Mouse (Mus musculus) limb, embryonic 13.5 days (tissue): ENCODE measurements around the gene Fads3. TPM values are rescaled to one million over a fixed set of nuclear protein-coding genes. Genes with fewer than 3 reads are reported as not detected.

Experiments used
- ATAC-seq: fragments of 200-750 bp; cut with Nextera tagmentation; 2 replicates; pipeline ENCODE4 v1.8.0; 2017; ENCODE audit warnings: low read depth, moderate number of reproducible peaks, moderate TSS enrichment; ENCODE audit not compliant: low FRiP score
- H3K27ac ChIP-seq: fragments of 300-500 bp; sonication (generic); 2 replicates; pipeline ENCODE4 v1.5.1; 2015; ENCODE audit warnings: inconsistent platforms, mild to moderate bottlenecking, moderate library complexity
- H3K27me3 ChIP-seq: fragments of 300-500 bp; sonication (generic); 2 replicates; pipeline ENCODE4 v1.6.1; 2015; ENCODE audit warnings: mild to moderate bottlenecking, inconsistent platforms
- H3K36me3 ChIP-seq: fragments of 300-500 bp; sonication (generic); 2 replicates; pipeline ENCODE4 v1.6.1; 2015; ENCODE audit warnings: inconsistent platforms, mild to moderate bottlenecking, moderate library complexity
- H3K4me1 ChIP-seq: fragments of 300-500 bp; sonication (generic); 2 replicates; pipeline ENCODE4 v1.6.1; 2015; ENCODE audit warnings: inconsistent platforms
- H3K4me2 ChIP-seq: fragments of 300-500 bp; sonication (generic); replicated peaks from 2 replicates; pipeline ENCODE4 v1.6.1; 2015; ENCODE audit warnings: inconsistent platforms, mild to moderate bottlenecking, moderate library complexity
- H3K4me3 ChIP-seq: fragments of 300-500 bp; sonication (generic); 2 replicates; pipeline ENCODE4 v1.5.1; 2015; ENCODE audit warnings: moderate library complexity, mild to moderate bottlenecking, inconsistent platforms
- H3K9ac ChIP-seq: fragments of 300-500 bp; sonication (generic); 2 replicates; pipeline ENCODE4 v1.6.1; 2015; ENCODE audit warnings: mild to moderate bottlenecking, inconsistent platforms
- H3K9me3 ChIP-seq: fragments of 300-500 bp; sonication (generic); 2 replicates; pipeline ENCODE4 v1.6.1; 2016; ENCODE audit warnings: inconsistent platforms
- WGBS: fragments of 180-500 bp; shearing (Covaris S2); methylation state at CpG from one replicate; pipeline ENCODE4 v1.1.7; 2015; 5-methylcytosine and 5-hydroxymethylcytosine counted together
- polyA plus RNA-seq: library from polyadenylated mRNA; unstranded; fragments of >200 nt; fragmentation: Nextera tagmentation; extraction: Ambion mirVana; gene quantifications from 2 replicates; pipeline ENCODE4 v1.2.1, GENCODE M21; 2015

Fads3 gene
- polyA plus RNA-seq, 1 experiment from 2014 or later: 10.0 TPM

DNA sequence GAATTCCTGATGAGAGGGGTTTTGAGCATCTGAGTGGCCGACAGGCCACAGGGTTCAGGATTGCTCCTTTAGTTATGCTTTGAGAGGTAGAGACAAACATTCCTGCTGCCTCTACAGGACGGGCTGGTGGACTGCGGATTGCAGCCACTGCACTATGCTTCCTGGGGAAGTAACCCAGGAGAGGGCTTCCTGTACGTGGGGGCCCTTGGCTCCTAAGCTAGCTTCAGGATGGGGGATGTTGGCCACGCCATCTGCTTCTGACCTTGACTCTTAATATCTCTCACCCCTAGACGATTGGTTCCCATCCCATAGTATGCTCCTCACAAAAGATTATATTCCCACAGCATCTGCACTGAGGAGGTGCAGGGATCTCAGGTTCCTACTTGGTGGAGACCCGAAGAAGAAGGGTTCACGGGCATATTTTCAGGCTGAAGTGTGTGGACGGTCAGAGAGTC is 18.0 kb upstream of the Fads3 start:
- Histone ChIP-seq H3K4me2 (no peak overlapping the region; the same call in 1 of the 2 replicates), H3K27ac (peak overlapping the region; percentile 61; the same call in 1 of the 2 replicates), H3K27me3 (no peaks in the 10 kb centered on the region), H3K4me3 (no peak overlapping the region), H3K9ac (0 out of 2 replicates have a peak overlapping the region, but pooled peaks have one; percentile 39), H3K9me3 (no peaks in the 10 kb centered on the region), H3K4me1 (peaks cover 56% of the 10 kb centered on the region), H3K36me3 (peaks cover 14% of the 10 kb centered on the region)
- WGBS: 71% methylated on average over 9 of the region's 9 CpGs
- ATAC-seq: no peak

DNA sequence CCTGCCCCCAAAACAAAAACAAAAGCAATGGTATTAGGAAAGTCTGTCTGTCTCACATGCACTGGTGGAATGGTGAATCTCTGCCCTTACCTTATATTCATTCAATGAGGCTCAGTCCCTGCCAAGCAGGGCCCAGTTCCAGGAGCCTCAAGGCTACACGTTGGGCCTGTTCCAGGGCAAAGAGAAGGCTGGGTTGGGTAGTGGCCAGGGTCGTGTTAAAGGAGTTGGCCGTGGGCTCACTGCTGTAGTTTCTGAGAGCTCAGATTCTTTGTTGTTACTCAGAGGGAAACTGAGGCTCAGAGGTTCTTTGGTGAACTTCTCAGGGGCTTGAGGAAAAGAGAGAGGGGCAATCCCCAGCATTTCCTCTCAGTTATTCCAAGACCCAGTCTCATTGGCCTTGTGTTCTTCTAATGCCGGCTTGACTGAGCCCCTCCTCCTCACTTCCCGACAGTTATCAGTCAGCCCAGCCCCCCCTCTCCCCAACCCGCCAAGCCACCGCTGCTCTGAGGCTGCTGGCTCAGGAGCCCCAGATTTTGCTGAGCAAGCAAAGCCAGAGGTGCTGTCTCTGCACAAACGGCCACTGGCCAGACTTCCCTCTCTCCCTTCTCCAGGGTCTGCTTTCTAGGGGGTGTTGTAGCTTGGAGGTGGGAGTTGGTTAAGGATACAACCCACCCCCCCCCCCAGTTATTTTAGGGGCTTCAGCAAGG is 16.0 kb upstream of the Fads3 start:
- Histone ChIP-seq H3K4me2 (peak overlapping the region; percentile 27), H3K4me3 (no peak overlapping the region), H3K27ac (peak overlapping the region; percentile 70), H3K9ac (no peak overlapping the region; the same call in 1 of the 2 replicates), H3K27me3 (no peaks in the 10 kb centered on the region), H3K4me1 (peaks cover 38% of the 10 kb centered on the region), H3K36me3 (peaks cover 33% of the 10 kb centered on the region), H3K9me3 (no peaks in the 10 kb centered on the region)
- peak; percentile 71 for ATAC-seq
- WGBS: 23% methylated on average over 8 of the region's 8 CpGs

DNA sequence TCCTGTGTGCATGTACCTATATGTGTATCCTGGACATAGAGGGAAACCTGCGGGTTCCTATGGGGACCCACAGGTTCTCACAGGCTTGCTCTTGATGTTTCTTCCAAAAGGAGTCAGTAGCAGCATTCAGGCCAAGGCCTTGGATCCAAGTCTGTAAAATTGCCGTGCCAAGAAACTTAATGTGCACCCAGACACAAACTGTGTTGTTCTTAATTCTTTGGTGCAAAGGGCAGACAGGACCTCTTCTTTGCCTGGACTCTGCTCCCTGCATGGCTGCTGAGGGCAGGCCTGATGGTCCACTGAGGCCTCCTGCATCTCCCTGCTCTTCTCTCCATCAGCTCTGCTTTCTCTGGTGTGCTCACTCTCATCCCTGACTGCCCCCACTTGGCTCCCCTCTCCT is 11.6 kb upstream of the Fads3 start:
- H3K4me2 ChIP-seq: no peak overlapping the region
- no peak overlapping the region; the same call in 1 of the 2 replicates for H3K9ac ChIP-seq
- peaks cover 60% of the 10 kb centered on the region for H3K36me3 ChIP-seq
- H3K27ac ChIP-seq: no peak overlapping the region
- WGBS: 92% methylated on average over 2 of the region's 2 CpGs
- H3K4me1 ChIP-seq: peaks cover 11% of the 10 kb centered on the region
- no peaks in the 10 kb centered on the region for H3K9me3 ChIP-seq
- no peak overlapping the region for H3K4me3 ChIP-seq
- no peak for ATAC-seq
- H3K27me3 ChIP-seq: no peaks in the 10 kb centered on the region

DNA sequence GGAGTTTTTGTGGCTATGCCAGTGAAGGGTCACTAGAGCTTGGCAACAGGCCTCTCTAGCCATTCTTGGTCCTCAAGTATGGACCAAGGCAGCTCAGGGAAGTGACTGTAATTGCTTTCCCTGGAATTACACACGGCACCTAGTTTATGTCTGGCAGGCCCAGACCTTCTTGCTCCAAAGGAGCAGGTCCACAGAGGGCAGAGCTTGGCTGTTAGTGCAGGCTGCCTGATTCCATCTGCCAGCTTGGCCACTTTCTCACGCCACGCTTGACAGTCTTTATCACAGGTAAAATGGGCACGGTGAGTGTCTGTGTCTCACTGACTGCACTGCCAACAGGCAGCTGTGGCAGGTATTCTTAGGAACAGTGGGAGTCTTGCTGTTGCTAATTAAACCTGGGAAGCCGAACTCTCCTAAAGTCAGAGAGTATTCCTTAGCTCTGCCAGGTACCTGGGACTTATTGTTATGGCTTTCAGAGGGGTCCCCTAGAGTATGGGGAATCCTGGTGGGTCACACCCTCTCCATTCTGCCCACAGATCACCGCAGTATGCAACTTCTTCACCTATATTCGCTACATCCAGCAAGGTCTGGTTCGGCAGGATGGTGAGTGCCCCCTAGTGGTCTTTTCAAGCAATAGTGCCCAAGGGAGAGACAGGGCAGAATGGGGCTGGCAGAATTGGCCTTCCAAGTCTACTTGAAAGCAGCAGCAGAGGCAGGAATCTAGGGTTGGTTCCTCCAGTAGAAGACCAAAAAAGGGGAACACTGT is 8.0 kb upstream of the Fads3 start:
- H3K9ac ChIP-seq: no peak overlapping the region
- peaks cover 3% of the 10 kb centered on the region; the same call in 1 of the 2 replicates for H3K4me1 ChIP-seq
- H3K27me3 ChIP-seq: no peaks in the 10 kb centered on the region
- H3K27ac ChIP-seq: no peak overlapping the region
- H3K4me2 ChIP-seq: no peak overlapping the region
- peaks cover 63% of the 10 kb centered on the region for H3K36me3 ChIP-seq
- no peak overlapping the region for H3K4me3 ChIP-seq
- no peaks in the 10 kb centered on the region for H3K9me3 ChIP-seq
- WGBS: 43% methylated on average over 8 of the region's 8 CpGs
- ATAC-seq: no peak

DNA sequence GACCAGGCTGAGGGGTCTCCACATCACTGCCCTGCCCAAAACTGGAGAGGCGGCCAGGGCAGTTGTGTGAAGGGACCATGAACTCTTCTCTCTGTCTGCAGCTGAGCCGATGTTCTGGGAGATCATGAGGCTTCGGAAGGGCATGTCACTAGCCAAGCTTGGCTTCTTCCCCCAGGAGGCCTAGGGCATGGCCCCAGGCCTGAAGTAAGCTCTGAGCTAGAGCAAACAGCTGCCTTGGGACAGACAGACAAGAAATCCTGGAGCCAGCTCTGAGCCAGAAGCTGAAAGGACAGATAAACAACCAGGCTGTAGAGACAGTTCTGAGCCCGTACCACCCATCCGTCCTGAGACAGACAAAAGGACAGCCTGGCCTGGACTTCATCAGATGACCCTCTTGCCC is 7.0 kb upstream of the Fads3 start:
- peaks cover 54% of the 10 kb centered on the region for H3K36me3 ChIP-seq
- no peak overlapping the region for H3K4me2 ChIP-seq
- H3K9ac ChIP-seq: no peak overlapping the region
- WGBS: 89% methylated on average over 5 of the region's 5 CpGs
- no peak for ATAC-seq
- H3K9me3 ChIP-seq: no peaks in the 10 kb centered on the region
- H3K27me3 ChIP-seq: no peaks in the 10 kb centered on the region
- no peak overlapping the region for H3K27ac ChIP-seq
- peaks cover 13% of the 10 kb centered on the region for H3K4me1 ChIP-seq
- no peak overlapping the region for H3K4me3 ChIP-seq

DNA sequence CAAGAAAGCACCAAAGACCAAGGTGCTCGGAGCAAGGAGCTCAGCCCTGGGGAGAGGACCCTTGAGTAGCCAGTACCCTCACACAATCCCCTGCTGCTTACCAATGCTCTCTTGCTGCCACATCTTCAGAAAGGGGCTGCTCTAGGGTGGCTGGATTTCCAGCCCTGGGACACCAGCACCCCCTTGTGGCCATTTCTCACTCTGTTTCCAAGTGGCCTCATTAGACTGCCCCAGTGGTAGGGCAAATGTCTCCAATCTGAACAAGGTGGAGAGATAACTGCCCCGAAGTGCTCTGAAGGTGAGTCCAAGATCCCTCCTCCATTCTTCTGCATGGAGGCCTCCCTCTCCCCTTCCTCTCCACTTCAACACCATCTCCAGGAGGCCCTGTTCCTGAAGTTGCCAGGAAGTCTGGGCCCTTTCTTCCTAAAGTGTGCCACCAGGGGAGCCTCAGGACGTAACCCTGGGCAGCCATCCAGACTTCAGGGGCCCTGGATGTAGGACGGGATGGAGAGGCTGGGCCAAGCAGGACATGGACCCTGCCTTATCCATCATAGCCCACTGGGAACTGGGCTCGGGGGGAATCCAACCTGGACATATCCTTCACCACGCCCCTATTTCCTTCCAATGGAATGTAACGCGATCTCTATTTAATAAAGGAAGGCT is 6.5 kb upstream of the Fads3 start:
- Histone ChIP-seq H3K9ac (peak overlapping the region; percentile 31; the same call in 1 of the 2 replicates), H3K27me3 (no peaks in the 10 kb centered on the region), H3K4me3 (no peak overlapping the region), H3K4me2 (no peak overlapping the region), H3K4me1 (peaks cover 16% of the 10 kb centered on the region), H3K27ac (no peak overlapping the region), H3K36me3 (peaks cover 49% of the 10 kb centered on the region), H3K9me3 (no peaks in the 10 kb centered on the region)
- peak; percentile 51; the same call in 1 of the 2 replicates for ATAC-seq
- WGBS: 54% methylated on average over 8 of the region's 8 CpGs

DNA sequence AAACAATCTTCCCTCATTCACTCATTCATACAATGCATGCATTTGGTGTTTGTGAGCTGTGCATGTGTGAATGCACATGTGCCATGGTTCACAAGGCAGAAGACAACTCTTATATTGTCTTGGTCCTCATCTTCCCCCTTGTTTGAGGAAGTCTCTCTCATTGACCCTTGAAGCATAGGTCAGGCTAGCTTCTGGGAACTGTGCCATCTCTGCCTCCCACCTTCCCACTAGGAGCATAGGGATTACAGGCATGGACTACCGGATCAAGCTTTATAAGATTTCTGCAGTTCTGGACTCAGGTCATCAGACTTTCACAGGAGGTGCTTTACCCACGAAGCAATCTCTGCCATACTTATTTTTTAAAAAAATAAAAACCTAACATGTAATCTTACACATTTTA is 3.8 kb upstream of the Fads3 start:
- Histone ChIP-seq H3K27ac (no peak overlapping the region), H3K4me1 (peaks cover 23% of the 10 kb centered on the region), H3K4me3 (no peak overlapping the region), H3K9ac (no peak overlapping the region), H3K36me3 (peaks cover 31% of the 10 kb centered on the region), H3K9me3 (no peaks in the 10 kb centered on the region), H3K4me2 (no peak overlapping the region), H3K27me3 (peaks cover 4% of the 10 kb centered on the region; the same call in 1 of the 2 replicates)
- 70% methylated on average over 2 of the region's 2 CpGs for WGBS
- no peak for ATAC-seq

DNA sequence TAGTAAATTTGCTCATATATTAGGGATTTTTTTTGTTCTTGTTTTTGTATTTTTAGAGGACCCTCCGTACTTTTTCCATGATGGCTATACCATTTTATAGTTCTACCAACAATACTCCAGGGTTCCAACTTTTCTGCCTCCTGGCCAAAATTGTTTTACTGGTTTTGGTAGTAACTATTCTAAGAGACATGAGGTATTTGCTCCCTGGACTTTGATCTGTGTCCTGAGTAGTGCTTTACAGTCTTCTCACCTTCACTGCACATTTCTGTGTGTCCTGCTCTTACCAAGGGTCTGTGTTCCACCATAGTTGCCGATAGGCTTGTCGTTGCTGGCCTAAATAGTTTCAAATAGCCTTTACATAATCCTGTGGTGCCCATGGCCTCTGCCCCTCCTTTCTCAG is 3.0 kb upstream of the Fads3 start:
- Histone ChIP-seq H3K27ac (peak overlapping the region; percentile 61; the same call in 1 of the 2 replicates), H3K4me3 (no peak overlapping the region), H3K4me2 (no peak overlapping the region), H3K4me1 (peaks cover 30% of the 10 kb centered on the region), H3K9ac (no peak overlapping the region), H3K9me3 (no peaks in the 10 kb centered on the region), H3K27me3 (peaks cover 5% of the 10 kb centered on the region; the same call in 1 of the 2 replicates), H3K36me3 (peaks cover 23% of the 10 kb centered on the region)
- ATAC-seq: no peak
- 82% methylated on average over 3 of the region's 3 CpGs for WGBS

DNA sequence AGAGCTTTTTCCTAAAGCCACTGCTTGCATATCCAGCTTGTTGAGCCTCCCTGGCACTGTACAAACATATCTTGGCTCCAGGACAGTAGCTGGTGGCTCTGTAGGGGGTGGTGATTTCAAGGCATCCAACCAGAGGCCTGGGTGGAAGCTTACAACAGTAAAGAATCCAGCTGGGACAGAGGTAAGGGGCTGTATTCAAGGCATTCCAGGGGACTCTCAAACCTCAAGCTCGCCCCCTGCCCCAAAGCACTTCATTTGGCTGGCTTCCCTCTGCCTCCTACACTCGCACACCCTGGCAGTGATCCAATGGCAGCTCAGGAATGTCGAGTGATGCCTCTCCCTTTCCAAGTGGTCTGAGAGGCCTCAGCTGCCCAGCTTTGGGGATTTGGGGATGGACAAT is 2.5 kb upstream of the Fads3 start:
- Histone ChIP-seq H3K4me1 (peaks cover 30% of the 10 kb centered on the region), H3K36me3 (peaks cover 23% of the 10 kb centered on the region), H3K4me2 (0 out of 2 replicates have a peak overlapping the region, but pooled peaks have one; percentile 1), H3K4me3 (no peak overlapping the region), H3K27ac (peak overlapping the region; percentile 61; the same call in 1 of the 2 replicates), H3K9ac (no peak overlapping the region), H3K9me3 (no peaks in the 10 kb centered on the region), H3K27me3 (peaks cover 5% of the 10 kb centered on the region; the same call in 1 of the 2 replicates)
- ATAC-seq: peak; percentile 16; the same call in 1 of the 2 replicates
- WGBS: 11% methylated on average over 3 of the region's 3 CpGs

DNA sequence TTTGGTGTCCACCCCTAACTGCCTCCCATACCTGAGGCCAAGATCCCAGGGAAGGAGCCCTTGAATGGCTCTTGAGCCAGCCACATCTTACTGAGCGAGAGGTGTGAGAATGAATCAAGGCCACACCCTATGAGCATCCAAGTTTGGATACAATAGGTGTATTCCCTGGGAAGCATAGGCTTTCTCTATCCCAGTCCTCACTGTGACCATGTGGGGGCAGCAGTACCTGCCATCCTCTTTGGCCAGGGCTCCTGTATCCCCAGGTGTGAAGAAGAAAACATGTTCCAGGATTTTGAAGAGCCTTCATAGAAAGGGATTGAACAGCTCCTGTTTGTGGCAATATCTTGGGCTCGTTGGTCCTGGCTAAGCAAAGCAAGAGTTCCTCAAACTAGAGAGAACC is 1.8 kb upstream of the Fads3 start:
- Histone ChIP-seq H3K4me1 (peaks cover 30% of the 10 kb centered on the region), H3K4me2 (no peak overlapping the region), H3K36me3 (peaks cover 19% of the 10 kb centered on the region), H3K27ac (peak overlapping the region; percentile 61; the same call in 1 of the 2 replicates), H3K9me3 (no peaks in the 10 kb centered on the region), H3K4me3 (no peak overlapping the region), H3K27me3 (peaks cover 5% of the 10 kb centered on the region; the same call in 1 of the 2 replicates), H3K9ac (no peak overlapping the region)
- WGBS: 87% methylated on average over 2 of the region's 2 CpGs
- no peak for ATAC-seq

DNA sequence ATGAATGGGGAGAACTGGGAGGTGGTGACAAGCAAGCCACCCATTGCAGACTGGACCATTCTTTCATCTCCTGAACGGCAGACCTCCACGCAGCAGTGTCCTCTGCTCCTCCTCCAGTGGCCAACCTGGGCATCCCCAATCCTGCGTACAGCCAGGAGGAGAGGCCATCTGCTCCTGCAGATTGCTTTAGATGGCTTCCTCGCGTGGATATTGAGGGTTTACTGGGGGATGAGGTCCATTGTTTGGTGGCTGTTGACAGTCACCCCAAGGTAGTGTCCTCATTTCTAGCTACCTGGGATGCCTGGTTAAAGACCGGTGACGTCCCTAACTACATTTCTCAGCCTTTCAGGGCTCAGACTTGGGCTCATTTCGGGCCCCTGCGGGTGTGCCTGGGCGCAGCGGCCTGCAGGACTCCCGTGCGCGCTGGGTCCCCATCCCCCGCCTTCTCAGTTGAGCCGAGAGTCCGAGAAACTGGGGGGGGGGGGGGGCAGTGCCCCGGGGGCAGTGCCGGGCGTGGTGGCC is 442 bp upstream of the Fads3 start:
- peak overlapping the region; percentile 11; the same call in 1 of the 2 replicates for H3K27ac ChIP-seq
- WGBS: 4% methylated on average over 19 of the region's 20 CpGs
- H3K4me3 ChIP-seq: peak overlapping the region; percentile 70
- no peak for ATAC-seq
- H3K36me3 ChIP-seq: peaks cover 7% of the 10 kb centered on the region
- peak overlapping the region; percentile 97 for H3K4me2 ChIP-seq
- H3K9ac ChIP-seq: peak overlapping the region; percentile 84
- peaks cover 5% of the 10 kb centered on the region; the same call in 1 of the 2 replicates for H3K27me3 ChIP-seq
- H3K9me3 ChIP-seq: no peaks in the 10 kb centered on the region
- peaks cover 30% of the 10 kb centered on the region for H3K4me1 ChIP-seq
